Mouse (Mus musculus) left cerebral cortex, adult 11 months (tissue): ENCODE results near the gene Pi4ka.
A peak's percentile ranks its signal among the peaks of the same experiment; 100 is the strongest.

Experiments used
- DNase-seq: peaks from one replicate; pipeline ENCODE4 v3.0.0; 2022; ENCODE audit warnings: low spot score

Pi4ka gene

DNA sequence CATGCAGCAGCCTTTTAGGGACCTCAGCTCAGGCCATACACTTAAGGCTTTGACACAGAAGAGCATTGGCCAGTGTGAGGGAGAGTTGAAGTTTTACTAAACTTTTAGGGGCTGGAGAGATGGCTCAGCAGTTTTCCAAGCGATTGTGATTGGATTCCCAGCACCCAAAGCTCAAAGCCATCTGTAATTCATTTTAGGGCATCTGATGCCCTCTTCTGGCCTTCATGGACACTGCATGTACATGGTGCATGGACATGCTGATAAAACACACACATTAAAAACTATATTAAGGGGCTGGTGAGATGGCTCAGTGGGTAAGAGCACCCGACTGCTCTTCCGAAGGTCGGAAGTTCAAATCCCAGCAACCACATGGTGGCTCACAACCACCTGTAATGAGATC, 135.0 kb downstream of the Pi4ka start:
- DNase-seq: no peak

- no peak for DNase-seq
Observed at GRCm38 (mm10) chr16:17269872-17270271, 136.2 kb downstream of the Pi4ka start.

GRCm38 (mm10) chr16:17267937-17268336, 138.2 kb downstream of the Pi4ka start:
- DNase-seq: no peak

DNA sequence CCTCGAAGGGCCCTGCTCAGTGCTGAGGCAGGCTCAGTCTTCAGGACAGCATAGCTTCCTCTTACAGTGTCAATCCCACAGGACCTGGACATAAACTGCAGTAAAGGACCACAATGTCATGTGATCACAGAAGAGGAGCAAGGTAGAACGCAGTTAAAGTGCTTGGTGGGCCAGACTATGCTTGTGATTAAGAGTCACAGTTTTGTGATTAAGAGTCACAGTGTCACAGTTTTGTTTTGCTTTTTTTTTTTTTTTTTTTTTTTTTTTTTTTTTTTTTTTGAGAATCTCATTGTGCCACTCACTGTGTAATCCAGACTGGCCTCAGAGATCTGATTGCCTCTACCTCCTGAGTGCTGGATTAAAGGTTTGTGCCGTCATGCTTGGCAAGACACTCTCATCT, 140.0 kb downstream of the Pi4ka start:
- DNase-seq: no peak

- no peak for DNase-seq
Observed at GRCm38 (mm10) chr16:17261341-17261740, 144.8 kb downstream of the Pi4ka start.

- no peak for DNase-seq
Observed at GRCm38 (mm10) chr16:17258917-17259316, 147.2 kb downstream of the Pi4ka start.

DNA sequence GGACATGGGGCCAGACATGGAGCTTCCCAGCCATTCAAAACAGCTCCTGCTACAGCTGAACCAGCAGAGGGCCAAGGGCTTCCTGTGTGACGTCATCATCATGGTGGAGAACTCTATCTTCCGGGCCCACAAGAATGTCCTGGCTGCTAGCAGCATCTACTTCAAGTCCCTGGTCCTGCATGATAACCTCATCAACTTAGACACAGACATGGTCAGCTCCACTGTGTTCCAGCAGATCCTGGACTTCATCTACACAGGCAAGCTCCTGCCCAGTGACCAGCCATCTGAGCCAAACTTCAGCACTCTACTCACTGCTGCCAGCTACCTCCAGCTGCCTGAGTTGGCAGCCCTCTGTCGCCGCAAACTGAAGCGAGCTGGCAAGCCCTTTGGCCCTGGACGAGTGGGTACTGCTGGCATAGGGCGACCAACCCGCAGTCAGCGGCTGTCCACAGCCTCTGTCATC, 148.7 kb downstream of the Pi4ka start:
- no peak for DNase-seq

DNA sequence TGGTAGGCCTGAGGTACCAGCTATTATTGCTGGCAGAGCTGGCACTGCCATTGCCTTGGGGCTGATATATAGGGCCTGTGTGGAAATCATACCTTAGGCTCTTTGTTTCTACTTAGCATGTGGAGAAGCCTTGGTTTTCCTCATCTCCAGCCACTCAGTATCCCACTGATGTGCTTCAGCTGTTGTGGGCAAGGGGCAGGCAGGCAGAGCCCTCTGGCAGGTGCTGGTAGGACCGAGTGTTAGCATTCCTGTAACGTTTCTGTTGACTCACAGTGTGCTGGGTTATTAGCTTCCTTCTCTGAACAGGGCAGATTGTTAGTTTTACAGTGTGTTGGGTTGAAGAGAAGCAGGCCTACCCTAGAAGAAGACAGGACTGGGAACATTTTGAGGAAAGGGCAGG, 150.8 kb downstream of the Pi4ka start:
- DNase-seq: no peak

GRCm38 (mm10) chr16:17254005-17254597, 152.0 kb downstream of the Pi4ka start:
- DNase-seq: no peak

DNA sequence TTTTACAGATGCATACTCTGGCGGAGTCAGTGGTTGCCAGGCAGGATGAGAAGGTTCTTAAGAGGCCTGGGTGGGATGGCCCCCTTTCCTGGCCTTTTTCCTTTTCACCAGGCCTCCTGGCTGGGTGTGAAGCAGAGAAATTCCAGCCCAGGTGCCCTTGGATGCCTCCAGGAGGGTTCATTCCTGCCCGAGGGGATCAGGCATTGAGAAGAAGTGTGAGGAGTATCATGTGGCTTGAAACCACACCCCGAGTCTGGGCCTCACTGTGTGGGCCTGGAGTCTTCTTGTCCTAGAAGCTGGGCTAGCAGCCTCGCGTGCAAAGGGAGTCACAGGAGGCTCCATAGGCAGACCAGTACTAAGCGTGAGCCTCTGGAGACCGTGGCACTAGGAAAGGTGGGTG, 153.3 kb downstream of the Pi4ka start:
- DNase-seq: no peak

GRCm38 (mm10) chr16:17252086-17252726, 153.9 kb downstream of the Pi4ka start:
- DNase-seq: no peak

- DNase-seq: no peak
Observed at GRCm38 (mm10) chr16:17251539-17251938, 154.6 kb downstream of the Pi4ka start.

GRCm38 (mm10) chr16:17249135-17249534, 157.0 kb downstream of the Pi4ka start:
- no peak for DNase-seq

DNA sequence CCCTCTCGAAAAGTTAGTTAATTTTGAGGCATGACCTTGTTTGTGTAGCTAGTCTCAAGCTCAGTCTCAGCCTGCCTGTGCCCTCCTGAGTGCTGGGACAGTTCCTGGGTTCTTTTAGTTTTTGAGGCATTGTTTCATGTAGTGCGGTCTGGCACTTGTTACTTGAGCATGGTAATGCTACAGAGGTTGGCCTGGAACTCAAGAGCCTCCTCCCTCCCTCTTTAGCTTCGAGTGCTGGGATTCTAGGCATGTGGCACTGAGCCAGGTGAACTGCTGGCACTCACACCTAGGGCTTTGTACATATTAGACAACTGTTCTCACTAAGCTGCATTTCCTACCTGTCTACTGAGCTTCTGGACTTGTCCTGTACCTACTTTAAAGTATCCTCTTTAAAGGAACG, 158.4 kb downstream of the Pi4ka start:
- no peak for DNase-seq

- no peak for DNase-seq
Observed at GRCm38 (mm10) chr16:17244996-17245395, 161.1 kb downstream of the Pi4ka start.

GRCm38 (mm10) chr16:17243731-17244130, 162.4 kb downstream of the Pi4ka start:
- no peak for DNase-seq

- DNase-seq: no peak
Observed at GRCm38 (mm10) chr16:17239409-17239808, 166.7 kb downstream of the Pi4ka start.

- no peak for DNase-seq
Observed at GRCm38 (mm10) chr16:17237634-17238033, 168.5 kb downstream of the Pi4ka start.

DNA sequence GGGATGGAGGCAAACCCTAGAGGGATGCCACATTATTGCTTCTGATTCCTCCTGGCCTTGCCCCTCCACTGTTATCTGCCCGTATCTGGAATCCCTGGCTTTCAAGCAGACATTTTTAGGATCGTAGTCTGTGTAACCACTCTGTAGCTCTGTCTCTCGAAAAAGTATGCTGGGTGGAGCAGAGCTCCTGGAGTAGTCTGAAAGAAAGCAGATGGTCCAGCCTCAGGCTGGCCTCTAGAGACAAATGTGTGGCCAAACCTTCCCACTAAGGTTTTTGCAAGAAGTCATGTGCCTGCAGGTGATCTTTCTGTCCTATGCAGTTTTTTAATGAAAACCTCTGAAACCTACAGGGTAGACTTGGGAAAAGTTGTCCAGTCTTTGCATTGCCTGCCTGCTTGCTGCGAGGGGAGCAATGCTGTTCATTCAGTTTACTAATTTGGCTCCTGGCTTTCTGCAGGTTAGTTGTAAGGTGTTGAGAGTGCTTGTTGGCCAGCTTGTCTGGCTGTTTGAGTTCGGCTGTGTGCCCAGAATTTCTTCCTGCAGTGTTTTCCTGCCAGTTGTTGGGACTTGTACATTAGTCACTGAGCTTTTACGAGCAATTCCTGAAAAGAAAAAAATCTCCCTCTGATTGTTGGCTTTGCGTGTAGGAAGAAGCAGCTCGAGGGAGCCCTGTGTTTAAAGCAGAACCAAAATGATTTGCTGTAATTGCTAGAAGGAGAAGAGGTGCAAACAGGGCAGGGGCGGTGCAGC, 171.0 kb downstream of the Pi4ka start:
- no peak for DNase-seq

DNA sequence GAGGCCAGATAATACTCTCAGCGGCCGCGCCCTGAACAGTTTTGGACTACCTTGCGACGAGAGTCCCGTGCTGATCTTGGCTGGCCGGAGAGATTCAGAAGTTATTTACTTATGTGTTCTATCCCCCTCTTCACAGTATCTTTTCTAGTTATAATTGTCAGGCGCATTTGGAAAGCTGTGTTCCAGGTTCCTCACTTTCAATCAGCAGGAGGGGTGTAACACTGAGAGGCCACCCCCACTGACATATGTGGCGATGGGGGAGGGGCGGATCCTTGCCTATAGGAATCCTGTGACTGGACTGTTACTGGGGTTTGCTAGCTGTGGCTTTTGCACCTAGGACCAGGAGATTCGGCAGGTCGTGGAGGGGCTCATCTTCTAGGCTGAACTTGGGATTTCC, 171.6 kb downstream of the Pi4ka start:
- DNase-seq: no peak

DNA sequence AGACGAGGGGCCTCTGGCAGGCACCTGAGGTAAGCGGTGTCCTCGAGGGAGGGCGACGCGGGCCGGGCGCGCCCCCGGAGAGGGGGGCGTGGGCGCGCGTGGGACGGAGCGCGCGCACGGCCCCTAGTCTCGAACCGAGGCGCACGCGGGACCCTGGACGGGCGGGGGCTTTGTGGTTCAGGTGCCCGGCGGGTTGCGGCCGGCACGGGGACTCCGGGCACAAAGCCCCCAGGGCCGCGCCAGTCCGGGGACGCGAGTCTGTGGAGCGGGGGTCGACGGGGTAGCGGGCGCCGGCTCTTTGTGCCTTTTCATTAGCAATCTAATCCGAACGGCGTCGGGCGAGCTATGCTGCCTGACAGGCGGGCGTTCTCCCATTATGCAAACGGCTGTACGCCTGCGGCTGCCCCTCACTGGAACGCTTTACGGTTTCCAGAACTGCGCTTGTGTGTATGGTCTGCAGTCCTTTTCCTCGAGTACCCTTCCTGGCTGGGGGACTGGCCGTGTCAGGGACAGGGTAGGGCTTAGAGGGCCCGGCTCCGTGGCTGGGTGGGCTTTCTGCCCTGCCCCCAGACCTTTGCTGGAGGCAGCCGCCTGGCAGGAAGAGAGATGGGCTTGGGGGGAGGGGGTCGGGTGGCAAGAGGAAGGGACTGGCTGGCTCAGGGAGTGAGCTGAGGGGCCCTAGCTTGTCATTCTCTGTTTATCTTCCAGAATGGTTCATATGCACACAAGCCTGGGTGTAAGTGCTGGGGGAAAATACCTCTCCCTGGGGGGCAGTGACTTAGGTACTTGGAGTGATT, 172.2 kb downstream of the Pi4ka start:
- peak; percentile 24 for DNase-seq
